Mouse (Mus musculus) erythroblast, adult 5-6 weeks (primary cell): ENCODE measurements at regions not wholly inside any gene's neighbourhood (a gene's known extent, or its start where the extent isn't known, plus 50 kb on each side); places are given as distances from the start of the nearest gene placed in this dataset.
"Not testable (repeated sequence)": the region's sequence is repeated elsewhere in the genome, so short reads cannot be mapped to it uniquely, and the experiment has no call there.

ENCODE experiments used
- ATAC-seq: replicated peaks from 2 replicates; pipeline ENCODE4 v1.8.0; 2016; ENCODE audit warnings: moderate number of reproducible peaks, mild to moderate bottlenecking, moderate TSS enrichment, inconsistent platforms; ENCODE audit not compliant: poor library complexity, low FRiP score, severe bottlenecking

DNA sequence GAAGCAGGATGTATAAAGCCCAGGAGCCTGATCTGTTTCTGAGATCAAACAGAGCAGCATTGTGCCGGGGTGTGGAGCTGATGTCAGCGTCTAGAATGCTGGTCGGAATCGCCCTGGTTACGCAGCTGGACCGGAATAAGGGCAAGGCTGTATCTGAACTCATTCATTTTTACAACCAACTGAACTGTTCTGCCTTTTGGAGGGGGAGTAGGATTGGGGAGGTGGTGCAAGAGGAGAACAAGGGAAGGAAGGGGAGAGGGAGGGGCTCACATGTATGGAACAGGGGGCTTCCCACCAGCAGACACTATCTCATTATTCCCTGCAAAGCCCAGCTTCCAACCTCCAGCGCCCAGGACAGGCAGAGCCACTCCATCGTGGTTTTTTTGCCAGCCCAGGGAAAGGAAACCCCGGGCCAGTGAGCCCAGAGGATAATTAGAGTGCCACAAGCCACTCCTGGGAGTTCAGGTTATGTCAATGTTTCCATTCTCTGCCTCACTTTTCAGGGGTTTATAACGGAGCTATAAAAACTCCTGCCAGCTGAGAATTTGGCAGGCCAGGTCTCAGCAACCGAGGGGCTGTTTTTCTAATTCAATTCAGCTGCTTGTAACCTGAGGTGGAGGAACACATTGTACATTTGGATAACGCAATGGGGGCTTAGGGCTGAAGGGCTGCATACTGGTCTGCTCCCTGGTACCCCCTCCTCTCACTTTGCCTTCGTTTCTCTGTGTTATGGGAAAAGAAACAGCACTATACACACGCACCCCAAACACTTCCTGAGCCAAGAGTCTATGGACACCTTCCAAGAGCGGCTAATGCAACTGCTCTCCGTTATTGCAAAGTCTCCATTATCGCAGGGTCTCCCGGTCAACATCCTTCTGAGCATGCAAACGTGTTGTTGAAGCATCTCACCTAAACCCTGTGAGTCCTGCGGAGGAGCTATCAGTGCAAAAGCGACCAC lies 170.0 kb upstream of the Hes1 start:
- no peak for ATAC-seq

DNA sequence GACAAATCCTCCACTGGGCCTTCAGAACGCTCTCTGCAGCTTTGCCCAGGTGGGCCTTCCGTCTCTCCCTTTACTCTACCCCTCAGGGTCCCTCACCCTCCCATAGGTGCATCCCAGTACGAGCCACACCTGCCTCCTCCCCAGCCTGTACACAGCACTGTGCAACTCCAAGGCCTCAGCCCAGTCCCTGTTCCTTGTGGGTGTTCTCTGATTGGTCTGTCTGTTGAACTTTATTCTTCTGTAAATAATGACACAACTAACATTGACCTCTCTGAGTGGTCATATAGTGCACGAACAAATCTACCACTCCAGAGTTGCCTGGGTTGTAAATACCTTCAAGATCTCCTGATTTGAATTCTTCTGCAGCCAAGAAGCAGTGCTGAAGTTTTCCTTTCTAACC lies 167.8 kb upstream of the Hes1 start:
- ATAC-seq, result no peak

GRCm38 (mm10) chr16:29903510-29903909 lies 160.7 kb upstream of the Hes1 start:
- ATAC-seq, result no peak

GRCm38 (mm10) chr16:29904183-29904775 lies 159.9 kb upstream of the Hes1 start:
- ATAC-seq, result no peak

DNA sequence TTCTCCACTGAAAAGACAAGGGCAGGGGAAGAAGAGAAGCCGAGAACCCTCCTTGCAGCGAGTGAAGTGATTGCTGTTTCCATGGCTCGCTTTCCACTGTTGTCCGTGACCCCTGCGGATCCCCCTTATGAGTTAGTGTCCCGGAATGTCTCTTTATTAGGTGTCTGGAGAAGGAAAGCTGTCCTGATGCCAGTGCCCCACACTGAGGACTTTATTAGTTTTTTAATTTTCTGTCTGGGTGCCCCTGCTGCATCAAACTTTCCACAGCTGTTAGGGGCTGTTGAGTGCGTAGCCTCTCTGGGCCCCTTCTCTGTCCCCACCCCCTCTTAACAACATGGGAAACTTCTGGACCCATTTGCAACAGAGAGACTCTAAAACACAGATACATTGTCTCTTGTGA lies 156.9 kb upstream of the Hes1 start:
- ATAC-seq, result no peak

DNA sequence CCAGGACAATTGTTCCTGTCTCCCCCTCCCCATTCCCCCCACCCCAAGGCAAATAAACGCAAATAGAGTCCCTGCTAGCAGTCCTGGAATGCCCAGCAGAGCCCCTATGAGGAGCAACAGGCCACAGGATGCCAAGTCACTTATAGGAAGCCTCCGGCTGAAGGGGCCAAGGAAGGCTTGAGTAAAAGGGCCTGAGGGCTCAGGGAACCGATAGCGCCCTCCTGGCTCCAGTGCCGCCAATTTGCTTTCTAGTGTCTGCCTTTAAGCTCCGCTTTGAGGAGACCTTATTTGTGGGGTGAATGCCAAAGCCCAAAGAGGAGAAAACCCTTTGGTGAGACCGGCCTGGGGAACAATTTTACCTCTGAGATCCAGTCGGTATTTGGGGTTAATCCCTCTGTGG lies 156.2 kb upstream of the Hes1 start:
- ATAC-seq, result no peak

DNA sequence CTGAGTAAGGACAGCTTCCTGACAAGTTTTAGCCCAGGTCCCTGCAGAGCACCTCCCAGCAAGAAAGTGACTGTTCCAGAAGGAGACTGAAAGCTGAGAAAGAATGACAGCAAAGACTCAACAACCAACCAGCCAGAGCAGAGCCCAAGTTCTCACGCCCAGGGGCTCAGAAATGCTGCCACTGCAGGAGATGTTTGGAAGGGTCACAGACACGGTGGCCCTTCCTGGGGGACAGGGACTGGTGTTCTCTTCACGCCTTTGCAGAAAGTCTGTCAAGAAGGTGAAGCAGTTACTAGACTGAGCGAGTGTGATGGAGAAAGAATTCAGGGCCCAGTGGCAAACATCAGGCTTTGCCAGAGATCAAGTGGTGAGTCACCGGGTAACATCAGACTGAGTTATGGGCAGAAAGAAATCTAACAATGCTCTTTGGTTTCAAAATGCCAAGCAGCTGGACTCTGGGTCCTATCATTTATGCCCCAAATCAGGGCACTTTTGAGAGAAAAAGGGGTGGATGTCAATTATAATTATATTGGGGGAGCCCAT lies 154.2 kb upstream of the Hes1 start:
- ATAC-seq, result no peak

- ATAC-seq, result no peak
These were observed 153.0 kb upstream of the Hes1 start for GRCm38 (mm10) chr16:29911164-29911571.

GRCm38 (mm10) chr16:29913357-29914010 lies 150.7 kb upstream of the Hes1 start:
- ATAC-seq, result no peak

DNA sequence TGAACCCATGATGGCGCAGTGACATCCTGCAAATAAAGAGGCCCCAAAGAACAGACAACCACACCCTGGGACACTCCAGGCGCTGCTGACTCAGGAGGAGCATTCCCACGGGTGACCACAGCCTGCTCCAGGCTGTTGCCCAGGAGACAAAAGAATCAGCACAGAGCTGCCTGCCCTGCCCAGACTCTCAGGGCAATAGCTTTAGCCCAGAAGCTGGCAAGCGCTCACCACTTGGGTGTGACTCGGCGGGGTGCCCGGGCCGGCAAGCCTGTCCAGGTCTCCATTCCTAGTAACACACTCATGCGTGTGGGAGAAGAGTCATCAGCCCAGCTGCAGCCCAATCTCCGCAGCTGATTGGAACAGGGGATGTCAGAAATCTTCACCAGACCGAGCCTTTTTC lies 148.8 kb upstream of the Hes1 start:
- ATAC-seq, result no peak

- no peak for ATAC-seq
These were observed 146.2 kb upstream of the Hes1 start for GRCm38 (mm10) chr16:29917989-29918388.

- no peak for ATAC-seq
These were observed 145.8 kb upstream of the Hes1 start for GRCm38 (mm10) chr16:29918396-29918795.

GRCm38 (mm10) chr16:29920940-29921339 lies 143.2 kb upstream of the Hes1 start:
- no peak for ATAC-seq

GRCm38 (mm10) chr16:29921385-29921784 lies 142.8 kb upstream of the Hes1 start:
- no peak for ATAC-seq

DNA sequence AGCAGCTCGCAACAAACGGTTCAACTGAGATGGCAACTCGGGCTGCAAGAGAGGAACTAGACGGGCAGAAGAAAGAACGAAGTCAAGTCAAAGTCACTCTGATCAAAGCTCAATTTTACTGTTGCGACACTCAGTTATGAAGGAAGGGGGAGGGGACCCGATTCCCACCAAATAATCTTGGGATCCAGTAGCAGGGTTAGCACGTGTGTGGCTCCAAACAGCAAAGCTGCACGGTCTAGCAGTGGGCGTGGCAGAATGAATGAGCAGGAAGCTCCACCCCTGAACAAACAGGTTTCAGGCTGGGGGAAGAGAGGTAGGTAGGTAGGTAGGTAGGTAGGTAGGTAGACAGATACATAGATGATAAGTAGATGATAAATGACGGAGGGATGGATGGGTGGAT lies 136.9 kb upstream of the Hes1 start:
- not testable (repeated sequence) for ATAC-seq

DNA sequence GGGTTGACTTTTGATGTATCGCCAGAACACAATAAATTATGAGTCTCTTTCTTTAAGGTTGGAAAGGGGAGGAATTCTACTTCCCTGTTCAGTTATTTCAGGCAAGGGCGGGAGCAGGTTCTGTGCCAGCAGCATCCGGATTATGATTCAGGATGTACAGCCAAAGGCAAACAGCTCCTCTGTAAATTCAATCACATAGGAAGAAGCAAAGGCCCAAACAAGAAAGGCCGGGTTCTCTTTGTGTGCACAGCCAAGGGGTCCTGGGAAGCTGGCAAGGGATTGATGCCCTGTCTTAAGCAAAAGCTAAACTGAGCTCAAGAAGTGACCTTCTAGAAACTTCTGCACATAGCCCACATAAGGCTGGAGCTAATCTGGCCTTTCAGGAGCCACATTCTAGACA lies 135.9 kb upstream of the Hes1 start:
- no peak for ATAC-seq

- ATAC-seq, result no peak
These were observed 132.3 kb upstream of the Hes1 start for GRCm38 (mm10) chr16:29931746-29932351.

DNA sequence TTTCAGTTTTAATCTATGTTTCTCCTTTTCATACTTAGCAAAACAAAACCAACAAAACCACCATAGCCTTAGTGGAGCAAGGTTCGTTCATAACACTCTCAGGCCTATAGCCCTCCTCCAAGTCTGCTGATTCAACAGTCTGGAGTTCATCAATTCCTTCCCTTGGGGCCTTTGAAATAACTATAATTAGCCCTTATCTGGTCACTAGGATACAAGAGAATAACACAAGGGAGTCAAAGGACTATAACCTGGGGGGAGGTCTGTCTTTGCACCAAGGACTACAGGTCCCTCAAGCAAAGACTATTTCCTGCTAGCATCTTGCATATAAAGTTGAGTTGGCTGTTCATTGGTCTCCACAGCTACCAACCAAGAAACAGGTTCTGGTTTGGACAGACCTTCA lies 129.5 kb upstream of the Hes1 start:
- ATAC-seq, result no peak

DNA sequence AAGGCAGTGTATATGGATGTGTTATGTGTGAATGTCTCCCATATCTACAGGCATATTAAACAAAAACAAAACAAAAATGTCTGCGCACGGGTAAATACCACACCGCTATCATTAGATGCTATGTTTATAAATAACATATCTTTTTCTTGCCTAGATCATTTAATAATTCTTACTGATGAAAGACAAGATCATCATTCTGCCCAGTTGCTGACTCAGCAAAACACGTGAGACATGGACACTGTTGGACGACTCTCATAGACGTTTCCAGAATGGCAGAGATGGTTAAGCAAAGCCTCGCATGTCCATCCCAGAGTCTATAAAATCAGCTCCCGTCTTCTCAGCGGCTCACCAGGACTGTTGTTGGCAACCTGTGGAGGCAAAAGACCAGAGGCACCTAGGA lies 125.5 kb upstream of the Hes1 start:
- ATAC-seq, result no peak

- ATAC-seq, result no peak
These were observed 124.8 kb upstream of the Hes1 start for GRCm38 (mm10) chr16:29939331-29939850.
